Mouse (Mus musculus): ENCODE measurements around the gene Kcnmb4. TPM values are rescaled to one million over a fixed set of nuclear protein-coding genes. Genes with fewer than 3 reads are reported as not detected.

The Kcnmb4 gene
- polyA plus RNA-seq, 1 experiment from 2014 or later = not detected

DNA sequence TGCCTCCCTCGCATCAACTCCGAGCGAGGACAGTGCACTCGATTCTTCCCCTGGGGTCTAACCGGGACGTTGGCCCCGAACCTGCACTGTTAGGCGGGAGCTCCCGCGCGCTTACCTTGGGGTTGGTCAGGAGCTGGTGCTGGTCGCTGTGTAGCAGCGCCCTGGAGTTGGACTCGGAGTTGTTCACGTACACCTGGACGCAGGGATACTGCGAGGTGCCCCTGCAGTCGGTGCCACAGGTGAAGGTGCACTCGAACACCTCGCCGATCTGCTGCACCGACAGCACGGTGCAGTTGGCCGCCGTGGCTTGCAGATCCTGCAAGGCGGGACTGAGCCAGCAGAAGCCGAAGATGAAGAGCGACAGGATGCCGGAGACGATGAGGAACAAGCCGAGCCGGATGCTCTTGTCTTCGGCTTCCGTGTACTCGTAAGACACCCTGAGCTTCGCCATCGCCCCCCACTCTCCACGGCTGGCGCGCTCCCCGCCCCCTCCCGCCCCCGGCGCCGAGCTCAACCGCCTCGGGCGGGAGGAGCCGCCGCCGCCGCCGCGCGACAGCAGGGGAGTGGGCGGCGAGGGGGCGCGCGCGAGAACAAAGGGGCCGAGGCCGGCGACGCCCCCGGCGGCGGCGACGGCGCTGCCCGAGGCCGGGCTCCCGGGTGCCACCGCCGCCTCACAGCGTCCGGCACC is 463 bp downstream of the Kcnmb4 start:
- H3K4me3 ChIP-seq (ENCODE audit: inconsistent target) = no peak overlapping the region; the same call in 1 of the 2 replicates
- 3% methylated on average over 40 of the region's 78 CpGs for WGBS (ENCODE audit: missing documents)
- no peaks in the 10 kb centered on the region for H3K36me3 ChIP-seq (ENCODE audit: inconsistent target)
- H3K27ac ChIP-seq = no peak overlapping the region
- H3K79me2 ChIP-seq (ENCODE audit: inconsistent target) = no peaks in the 10 kb centered on the region

DNA sequence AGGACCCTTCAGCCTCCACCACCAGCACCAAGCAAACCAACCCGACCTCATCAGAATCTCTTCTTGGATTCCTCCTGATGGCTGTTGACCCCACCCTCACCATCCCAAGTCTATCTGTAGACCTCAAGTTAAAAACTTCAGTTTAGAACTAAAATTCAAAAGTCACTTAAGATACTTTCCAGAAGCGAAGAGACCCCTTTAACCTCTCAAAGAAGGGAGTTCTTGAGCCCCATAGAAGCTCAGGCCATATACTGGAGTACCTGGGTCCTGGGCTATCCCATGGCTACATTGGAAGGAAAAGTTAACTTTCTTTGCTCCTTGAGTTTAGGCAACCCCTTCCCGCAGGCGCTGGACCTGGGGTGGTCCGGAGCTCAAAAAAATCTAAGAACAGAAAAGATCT is 1.1 kb downstream of the Kcnmb4 start:
- WGBS (ENCODE audit: missing documents) = 9% methylated on average over 5 of the region's 5 CpGs
- H3K27ac ChIP-seq = no peak overlapping the region
- no peaks in the 10 kb centered on the region for H3K36me3 ChIP-seq (ENCODE audit: inconsistent target)
- no peaks in the 10 kb centered on the region for H3K79me2 ChIP-seq (ENCODE audit: inconsistent target)
- no peak overlapping the region for H3K4me3 ChIP-seq (ENCODE audit: inconsistent target)

DNA sequence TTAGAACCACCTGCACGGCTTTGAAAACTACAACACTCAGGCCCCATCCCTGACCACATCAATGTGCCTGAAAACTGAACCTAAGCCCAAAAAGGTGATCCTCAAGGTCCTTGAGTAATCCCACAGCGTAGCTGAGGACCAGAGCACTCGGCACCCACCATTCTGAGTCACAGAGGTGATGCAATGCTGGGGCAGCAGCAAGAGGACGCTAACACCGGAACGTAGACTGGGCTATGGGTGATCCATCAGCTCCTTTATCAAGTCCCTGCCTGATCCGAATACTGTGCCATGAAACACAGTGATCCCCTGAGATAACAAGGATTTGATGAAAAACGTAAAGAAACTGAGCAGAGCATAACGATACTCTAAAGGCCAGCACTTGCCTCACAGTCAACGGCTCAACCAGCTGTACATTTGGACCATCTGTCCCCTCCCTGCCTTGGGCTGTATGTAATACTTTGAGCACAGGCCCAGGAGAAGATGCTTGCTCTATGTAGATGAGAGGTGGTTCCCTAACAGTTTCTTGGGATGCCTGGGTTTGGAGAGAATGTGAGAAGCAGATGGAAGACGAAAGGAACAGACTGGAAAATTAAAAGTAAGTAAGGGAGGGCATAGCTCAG is 3.3 kb downstream of the Kcnmb4 start:
- no peaks in the 10 kb centered on the region for H3K36me3 ChIP-seq (ENCODE audit: inconsistent target)
- no peak overlapping the region for H3K4me3 ChIP-seq (ENCODE audit: inconsistent target)
- H3K79me2 ChIP-seq (ENCODE audit: inconsistent target) = no peaks in the 10 kb centered on the region
- H3K27ac ChIP-seq = no peak overlapping the region
- WGBS (ENCODE audit: missing documents) = 88% methylated on average over 11 of the region's 11 CpGs

DNA sequence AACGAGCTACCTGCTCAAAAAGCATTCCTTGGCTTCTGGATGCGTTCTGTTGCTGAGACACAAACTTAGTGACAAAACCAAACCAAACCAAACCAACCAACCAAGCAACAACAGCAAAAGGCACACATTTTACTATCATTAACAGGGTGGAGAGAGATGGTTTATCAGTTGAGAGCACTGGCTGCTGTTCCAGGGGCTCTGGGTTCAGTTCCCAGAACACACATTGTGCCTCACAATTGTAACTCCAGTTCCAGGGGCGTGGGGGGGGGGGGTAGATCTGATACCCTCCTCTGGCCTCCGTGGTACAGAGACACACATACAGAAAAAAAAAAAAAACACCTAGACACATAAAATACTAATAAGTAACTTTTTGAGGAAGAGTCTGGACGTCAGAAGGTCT is 5.6 kb downstream of the Kcnmb4 start:
- H3K36me3 ChIP-seq (ENCODE audit: inconsistent target) = no peaks in the 10 kb centered on the region
- H3K79me2 ChIP-seq (ENCODE audit: inconsistent target) = no peaks in the 10 kb centered on the region
- 77% methylated on average over 4 of the region's 5 CpGs for WGBS (ENCODE audit: missing documents)
- H3K27ac ChIP-seq = no peak overlapping the region
- H3K4me3 ChIP-seq (ENCODE audit: inconsistent target) = no peak overlapping the region

DNA sequence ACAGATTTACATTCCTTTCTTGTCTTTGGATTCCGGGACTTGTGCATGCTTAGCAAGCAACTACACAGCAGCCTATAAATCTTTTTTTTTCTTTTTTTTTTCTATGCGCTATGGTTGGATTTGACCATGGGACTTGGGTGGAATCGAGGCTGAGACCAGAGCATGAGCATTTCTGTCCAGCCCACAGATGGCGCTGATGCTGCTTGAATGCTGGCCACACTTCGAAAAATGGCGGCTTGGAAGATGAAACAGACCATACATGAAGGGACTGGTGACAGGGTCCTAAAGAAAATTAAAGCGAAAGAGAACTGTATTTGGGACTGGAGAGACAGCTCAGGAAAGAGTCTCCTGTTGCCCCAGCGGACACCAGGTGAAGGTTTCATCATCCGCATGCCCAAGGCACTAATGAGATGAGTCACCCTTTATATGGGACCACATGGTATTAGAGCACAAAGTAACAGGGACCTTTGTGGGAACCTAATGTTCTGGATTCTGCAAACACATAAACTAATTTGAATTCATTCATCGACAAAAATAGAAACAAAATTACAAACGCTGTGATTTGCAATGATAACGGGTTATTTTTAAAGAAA is 9.8 kb downstream of the Kcnmb4 start:
- Histone ChIP-seq H3K79me2 (ENCODE audit: inconsistent target) (no peaks in the 10 kb centered on the region), H3K36me3 (ENCODE audit: inconsistent target) (no peaks in the 10 kb centered on the region), H3K27ac (no peak overlapping the region), H3K4me3 (ENCODE audit: inconsistent target) (no peak overlapping the region)
- 86% methylated on average over 12 of the region's 12 CpGs for WGBS (ENCODE audit: missing documents)

DNA sequence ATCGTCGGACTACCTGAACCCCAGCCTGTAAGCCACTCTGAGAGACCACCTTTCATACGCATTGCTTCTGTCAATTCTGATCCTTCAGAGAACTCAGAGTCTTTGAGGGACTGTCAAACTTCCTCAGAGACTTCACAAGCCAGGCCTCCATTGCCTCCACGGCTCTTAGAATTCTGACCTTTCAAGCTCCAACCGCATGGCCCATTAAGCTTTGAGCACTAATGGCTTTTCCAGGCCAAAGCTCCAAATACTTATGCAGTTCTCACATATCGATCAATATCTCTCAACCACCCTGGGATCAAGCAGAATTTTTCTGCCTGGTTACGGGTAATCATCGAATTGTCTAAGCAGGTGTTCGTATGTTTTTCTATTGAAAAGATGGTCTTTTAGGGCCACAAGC is 12.2 kb downstream of the Kcnmb4 start:
- Histone ChIP-seq H3K4me3 (ENCODE audit: inconsistent target) (no peak overlapping the region), H3K79me2 (ENCODE audit: inconsistent target) (no peaks in the 10 kb centered on the region), H3K27ac (no peak overlapping the region), H3K36me3 (ENCODE audit: inconsistent target) (no peaks in the 10 kb centered on the region)
- 93% methylated on average over 9 of the region's 9 CpGs for WGBS (ENCODE audit: missing documents)

DNA sequence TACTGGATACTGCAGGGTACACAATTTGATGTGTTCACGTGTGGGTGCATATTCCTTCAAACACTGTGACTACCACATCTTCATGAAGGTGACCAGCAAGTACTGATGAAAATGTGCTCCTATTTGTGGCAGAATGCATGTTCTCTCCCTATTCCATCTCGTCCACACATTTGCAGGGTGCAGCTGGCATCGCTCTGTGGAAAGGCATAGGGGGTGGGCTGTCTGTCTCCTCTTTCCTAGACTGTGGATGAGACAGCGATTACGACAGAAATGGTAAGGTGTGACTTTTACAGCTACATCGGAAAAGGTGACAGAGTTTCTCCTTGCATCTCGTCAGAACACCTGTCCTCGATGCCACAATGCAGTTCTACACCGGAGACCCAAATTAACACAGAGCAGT is 14.9 kb downstream of the Kcnmb4 start:
- Histone ChIP-seq H3K4me3 (ENCODE audit: inconsistent target) (no peak overlapping the region), H3K79me2 (ENCODE audit: inconsistent target) (no peaks in the 10 kb centered on the region), H3K27ac (no peak overlapping the region), H3K36me3 (ENCODE audit: inconsistent target) (no peaks in the 10 kb centered on the region)
- 85% methylated on average over 9 of the region's 9 CpGs for WGBS (ENCODE audit: missing documents)

DNA sequence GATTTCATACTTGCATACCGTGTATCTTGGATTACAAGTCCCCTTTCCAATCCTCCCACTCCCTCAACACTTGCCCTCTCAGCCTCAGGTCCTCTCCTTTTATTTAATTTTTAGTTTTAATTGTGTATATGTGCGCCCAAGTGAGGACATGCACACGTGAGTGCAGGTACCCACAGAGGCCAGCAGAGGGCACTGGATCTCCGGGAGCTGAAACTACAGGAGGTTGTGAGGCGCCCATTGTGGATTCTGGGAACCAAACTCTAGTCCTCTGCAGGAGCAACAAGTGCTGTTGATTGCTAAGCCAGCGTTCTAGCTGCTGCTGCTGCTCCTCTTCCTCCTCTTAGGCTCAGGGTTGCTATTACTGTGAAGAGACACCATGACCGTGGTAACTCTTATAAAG is 20.9 kb downstream of the Kcnmb4 start:
- Histone ChIP-seq H3K36me3 (ENCODE audit: inconsistent target) (no peaks in the 10 kb centered on the region), H3K79me2 (ENCODE audit: inconsistent target) (no peaks in the 10 kb centered on the region), H3K27ac (no peak overlapping the region), H3K4me3 (ENCODE audit: inconsistent target) (no peak overlapping the region)
- WGBS (ENCODE audit: missing documents) = 98% methylated on average over 7 of the region's 7 CpGs

DNA sequence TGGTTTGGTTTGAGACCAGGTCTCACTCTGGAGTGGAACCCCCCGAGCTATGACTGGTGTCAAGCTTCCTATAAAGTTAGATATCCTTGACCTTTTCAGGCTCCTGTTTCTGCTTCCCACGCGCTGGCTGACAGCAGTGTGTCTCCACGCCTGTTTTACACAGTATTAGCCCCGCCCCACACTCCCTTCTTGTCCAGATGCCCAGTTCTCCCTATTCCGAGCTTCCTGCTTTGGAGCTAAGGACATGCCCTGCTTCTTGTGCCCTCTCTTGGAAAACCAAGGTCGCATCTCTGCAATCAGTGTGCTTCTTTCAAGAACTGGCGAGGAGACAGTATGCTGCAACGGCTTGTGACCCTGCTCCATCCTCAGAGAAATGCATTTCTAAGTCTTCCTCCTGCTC is 23.1 kb downstream of the Kcnmb4 start:
- H3K27ac ChIP-seq = no peak overlapping the region

DNA sequence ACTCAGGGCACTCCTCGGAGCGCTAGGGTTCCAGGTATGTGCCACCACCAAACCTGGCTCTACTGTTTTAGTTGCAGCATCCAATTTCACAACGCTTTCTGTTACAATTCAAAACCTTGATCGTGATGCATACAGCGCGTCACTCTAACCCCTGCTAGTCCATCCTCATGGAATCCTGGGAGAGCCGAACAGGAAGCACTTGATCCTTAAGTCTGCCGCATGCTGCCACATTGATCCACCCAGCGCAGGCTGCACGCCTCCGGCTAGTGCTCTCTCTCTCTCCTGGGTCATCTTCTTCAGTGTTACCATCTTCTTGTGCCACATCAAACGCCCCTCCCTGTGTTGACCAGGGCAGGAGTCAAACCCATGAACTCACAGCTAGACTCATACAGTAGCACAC is 25.5 kb downstream of the Kcnmb4 start:
- Histone ChIP-seq H3K4me3 (ENCODE audit: inconsistent target) (no peak overlapping the region), H3K79me2 (ENCODE audit: inconsistent target) (no peaks in the 10 kb centered on the region), H3K36me3 (ENCODE audit: inconsistent target) (no peaks in the 10 kb centered on the region), H3K27ac (no peak overlapping the region)
- 94% methylated on average over 12 of the region's 12 CpGs for WGBS (ENCODE audit: missing documents)

More for the DNA sequence above, 23.1 kb downstream of the Kcnmb4 start:
- Histone ChIP-seq H3K36me3 (ENCODE audit: inconsistent target) (no peaks in the 10 kb centered on the region), H3K79me2 (ENCODE audit: inconsistent target) (no peaks in the 10 kb centered on the region), H3K4me3 (ENCODE audit: inconsistent target) (no peak overlapping the region)
- 87% methylated on average over 9 of the region's 9 CpGs for WGBS (ENCODE audit: missing documents)

DNA sequence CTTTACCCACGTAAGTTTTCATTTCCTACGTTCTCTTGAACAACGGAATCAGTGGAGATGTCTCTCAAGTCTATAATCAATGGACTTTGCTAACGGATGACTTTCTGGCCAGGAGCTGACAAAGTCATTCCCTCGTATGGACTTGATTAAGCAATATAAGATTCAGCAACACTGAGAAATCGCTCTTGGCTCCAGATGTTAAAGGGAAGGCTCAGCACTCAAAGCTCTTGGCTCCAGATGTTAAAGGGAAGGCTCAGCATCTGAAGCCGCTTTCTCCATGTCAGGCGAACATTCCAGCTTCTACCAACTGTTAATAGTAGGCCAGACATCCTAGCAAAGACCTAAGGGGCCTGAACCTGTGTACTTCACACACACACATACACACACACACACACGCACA is 26.5 kb downstream of the Kcnmb4 start:
- no peak overlapping the region for H3K27ac ChIP-seq
- no peak overlapping the region for H3K4me3 ChIP-seq (ENCODE audit: inconsistent target)
- 88% methylated on average over 9 of the region's 9 CpGs for WGBS (ENCODE audit: missing documents)
- H3K79me2 ChIP-seq (ENCODE audit: inconsistent target) = no peaks in the 10 kb centered on the region
- H3K36me3 ChIP-seq (ENCODE audit: inconsistent target) = no peaks in the 10 kb centered on the region

DNA sequence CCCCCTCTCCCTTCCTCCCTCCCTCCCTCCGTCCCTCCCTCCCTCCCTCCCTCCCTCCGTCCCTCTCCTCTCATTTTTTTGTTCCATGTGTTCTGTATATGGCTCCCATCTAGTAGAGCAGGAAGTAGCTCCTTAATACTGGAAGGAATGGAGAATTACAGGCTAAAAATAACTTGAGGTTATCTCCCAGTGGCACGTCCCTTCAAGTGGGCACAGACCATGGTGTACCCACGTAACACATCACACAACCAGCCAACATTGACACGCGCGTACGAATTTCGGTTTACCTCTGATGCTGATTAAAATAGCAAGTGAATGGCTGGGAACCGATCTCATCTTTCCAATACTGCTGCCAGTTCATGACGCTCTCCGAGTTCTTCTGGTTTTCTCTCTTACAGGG is 27.6 kb downstream of the Kcnmb4 start:
- Histone ChIP-seq H3K27ac (no peak overlapping the region), H3K36me3 (ENCODE audit: inconsistent target) (no peaks in the 10 kb centered on the region), H3K4me3 (ENCODE audit: inconsistent target) (no peak overlapping the region), H3K79me2 (ENCODE audit: inconsistent target) (no peaks in the 10 kb centered on the region)
- 93% methylated on average over 10 of the region's 12 CpGs for WGBS (ENCODE audit: missing documents)

DNA sequence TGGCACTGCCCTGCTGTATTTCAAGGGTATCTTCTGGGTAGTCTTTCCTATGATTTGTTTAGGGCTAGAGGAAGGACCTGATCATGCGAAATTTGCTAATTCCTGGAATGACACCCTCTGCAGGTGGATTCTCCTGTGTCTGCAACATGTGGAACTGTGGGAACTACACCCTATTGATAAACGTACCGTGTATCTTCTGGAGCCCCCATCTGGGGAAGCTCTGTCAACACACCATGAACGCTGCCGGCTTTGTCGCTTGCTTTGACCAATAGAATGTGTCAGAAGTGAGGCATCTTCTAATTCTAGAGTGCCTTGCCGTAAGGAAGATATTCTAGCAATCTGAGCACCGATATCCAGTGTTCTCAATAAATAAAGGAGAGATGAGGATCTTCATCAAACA is 28.9 kb downstream of the Kcnmb4 start:
- H3K79me2 ChIP-seq (ENCODE audit: inconsistent target) = no peaks in the 10 kb centered on the region
- no peak overlapping the region for H3K4me3 ChIP-seq (ENCODE audit: inconsistent target)
- H3K27ac ChIP-seq = no peak overlapping the region
- 94% methylated on average over 8 of the region's 8 CpGs for WGBS (ENCODE audit: missing documents)
- no peaks in the 10 kb centered on the region for H3K36me3 ChIP-seq (ENCODE audit: inconsistent target)

DNA sequence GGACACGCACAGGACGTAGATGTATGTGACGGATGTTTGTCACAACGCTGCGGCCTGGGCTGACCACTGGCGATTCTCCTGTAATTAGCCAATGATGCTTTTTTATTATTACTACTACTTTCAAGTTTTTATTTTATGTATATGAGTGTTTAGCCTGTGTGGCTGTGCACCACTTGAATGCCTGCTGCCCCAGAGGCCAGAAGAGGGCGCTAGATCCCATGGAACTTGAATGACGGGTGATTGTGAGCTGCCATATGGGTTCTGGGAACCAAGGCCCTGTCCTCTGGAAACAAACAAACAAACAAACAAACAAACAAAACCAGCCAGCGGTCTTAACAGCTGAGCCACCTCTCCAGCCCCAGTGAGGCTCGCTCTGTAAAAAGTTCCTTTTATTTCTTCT is 29.3 kb downstream of the Kcnmb4 start:
- Histone ChIP-seq H3K4me3 (ENCODE audit: inconsistent target) (no peak overlapping the region), H3K27ac (no peak overlapping the region), H3K79me2 (ENCODE audit: inconsistent target) (no peaks in the 10 kb centered on the region), H3K36me3 (ENCODE audit: inconsistent target) (no peaks in the 10 kb centered on the region)
- WGBS (ENCODE audit: missing documents) = 93% methylated on average over 10 of the region's 10 CpGs

DNA sequence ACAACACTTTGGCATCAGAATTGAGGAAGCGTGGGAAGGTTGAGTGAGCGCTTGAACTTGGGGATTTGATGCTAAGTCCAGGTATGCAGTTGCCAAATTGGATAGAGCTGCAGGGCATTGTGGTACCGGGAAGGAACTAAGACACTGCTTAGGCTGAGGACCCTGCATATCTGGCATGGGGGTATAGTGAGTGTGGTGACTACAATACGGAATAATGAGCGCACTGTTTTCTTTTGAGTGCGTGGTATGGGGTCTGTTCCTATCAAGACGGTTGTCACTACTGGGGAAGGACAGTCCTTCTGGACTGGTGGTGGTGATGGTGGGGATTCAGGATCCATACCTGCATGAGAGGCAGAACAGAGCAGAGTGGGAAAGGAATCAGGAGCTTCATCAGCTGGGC is 32.7 kb downstream of the Kcnmb4 start:
- WGBS (ENCODE audit: missing documents) = 97% methylated on average over 6 of the region's 7 CpGs
- H3K4me3 ChIP-seq (ENCODE audit: inconsistent target) = no peak overlapping the region
- H3K79me2 ChIP-seq (ENCODE audit: inconsistent target) = no peaks in the 10 kb centered on the region
- no peak overlapping the region for H3K27ac ChIP-seq
- H3K36me3 ChIP-seq (ENCODE audit: inconsistent target) = no peaks in the 10 kb centered on the region

Data from macrophage (primary cell).